Mouse (Mus musculus) hindbrain, embryonic 12.5 days (tissue): ENCODE measurements around the gene Nxph1. TPM values are rescaled to one million over a fixed set of nuclear protein-coding genes. Genes with fewer than 3 reads are reported as not detected.

Experiments used
- ATAC-seq: fragments of 200-750 bp; cut with Nextera tagmentation; 2 replicates; pipeline ENCODE4 v1.8.0; 2017; ENCODE audit warnings: moderate TSS enrichment; ENCODE audit not compliant: low FRiP score
- H3K27ac ChIP-seq: fragments of 300-500 bp; sonication (generic); 2 replicates; pipeline ENCODE4 v1.5.1; 2016; ENCODE audit warnings: mild to moderate bottlenecking
- H3K27me3 ChIP-seq: fragments of 300-500 bp; sonication (generic); 2 replicates; pipeline ENCODE4 v1.6.1; 2016; ENCODE audit warnings: mild to moderate bottlenecking
- H3K36me3 ChIP-seq: fragments of 300-500 bp; sonication (generic); 2 replicates; pipeline ENCODE4 v1.6.1; 2016; ENCODE audit warnings: mild to moderate bottlenecking
- H3K4me1 ChIP-seq: fragments of 300-500 bp; sonication (generic); 2 replicates; pipeline ENCODE4 v1.6.1; 2016
- H3K4me2 ChIP-seq: fragments of 300-500 bp; sonication (generic); replicated peaks from 2 replicates; pipeline ENCODE4 v1.6.1; 2016; ENCODE audit warnings: mild to moderate bottlenecking
- H3K4me3 ChIP-seq: fragments of 300-500 bp; sonication (generic); 2 replicates; pipeline ENCODE4 v1.5.1; 2016; ENCODE audit warnings: mild to moderate bottlenecking
- H3K9ac ChIP-seq: fragments of 300-500 bp; sonication (generic); 2 replicates; pipeline ENCODE4 v1.6.1; 2016; ENCODE audit warnings: mild to moderate bottlenecking, moderate library complexity
- H3K9me3 ChIP-seq: fragments of 300-500 bp; sonication (generic); replicated peaks from 2 replicates; pipeline ENCODE4 v1.6.1; 2016; ENCODE audit warnings: mild to moderate bottlenecking
- WGBS: fragments of 180-500 bp; shearing (Covaris S2); methylation state at CpG from one replicate; pipeline ENCODE4 v1.1.7; 2016; 5-methylcytosine and 5-hydroxymethylcytosine counted together
- polyA plus RNA-seq: library from polyadenylated mRNA; unstranded; fragments of >200 nt; fragmentation: Nextera tagmentation; extraction: Ambion mirVana; gene quantifications from 2 replicates; pipeline ENCODE4 v1.2.1, GENCODE M21; 2016

Nxph1 gene
- polyA plus RNA-seq, 1 experiment from 2014 or later = 22.5 TPM

- Histone ChIP-seq H3K4me3 (no peak overlapping the region), H3K36me3 (no peaks in the 10 kb centered on the region), H3K4me2 (no peak overlapping the region), H3K27me3 (no peaks in the 10 kb centered on the region), H3K9me3 (no peaks in the 10 kb centered on the region), H3K9ac (no peak overlapping the region), H3K4me1 (peaks cover 3% of the 10 kb centered on the region; the same call in 1 of the 2 replicates), H3K27ac (no peak overlapping the region)
- 66% methylated on average over 12 of the region's 12 CpGs for WGBS
- ATAC-seq = no peak
Observed at GRCm38 (mm10) chr6:8996301-8996943, 48.2 kb downstream of the Nxph1 start.

GRCm38 (mm10) chr6:8997326-8997725, 49.1 kb downstream of the Nxph1 start:
- H3K4me2 ChIP-seq = no peak overlapping the region
- H3K27ac ChIP-seq = no peak overlapping the region
- no peak overlapping the region for H3K4me3 ChIP-seq
- peaks cover 3% of the 10 kb centered on the region; the same call in 1 of the 2 replicates for H3K4me1 ChIP-seq
- H3K36me3 ChIP-seq = no peaks in the 10 kb centered on the region
- no peaks in the 10 kb centered on the region for H3K27me3 ChIP-seq
- ATAC-seq = no peak
- H3K9me3 ChIP-seq = no peaks in the 10 kb centered on the region
- H3K9ac ChIP-seq = no peak overlapping the region
- WGBS = 84% methylated on average over 2 of the region's 2 CpGs

GRCm38 (mm10) chr6:9002686-9003085, 54.5 kb downstream of the Nxph1 start:
- no peak overlapping the region for H3K9ac ChIP-seq
- no peaks in the 10 kb centered on the region for H3K27me3 ChIP-seq
- H3K27ac ChIP-seq = no peak overlapping the region
- H3K9me3 ChIP-seq = no peaks in the 10 kb centered on the region
- no peak overlapping the region for H3K4me3 ChIP-seq
- WGBS = 49% methylated on average over 3 of the region's 3 CpGs
- no peaks in the 10 kb centered on the region for H3K4me1 ChIP-seq
- H3K36me3 ChIP-seq = no peaks in the 10 kb centered on the region
- H3K4me2 ChIP-seq = no peak overlapping the region
- no peak for ATAC-seq

- Histone ChIP-seq H3K36me3 (no peaks in the 10 kb centered on the region), H3K4me3 (no peak overlapping the region), H3K4me2 (no peak overlapping the region), H3K27me3 (no peaks in the 10 kb centered on the region), H3K27ac (no peak overlapping the region), H3K4me1 (no peaks in the 10 kb centered on the region), H3K9ac (no peak overlapping the region), H3K9me3 (no peaks in the 10 kb centered on the region)
- ATAC-seq = no peak
- WGBS = 93% methylated on average over 1 of the region's 1 CpGs
Observed at GRCm38 (mm10) chr6:9026631-9027030, 78.4 kb downstream of the Nxph1 start.

DNA sequence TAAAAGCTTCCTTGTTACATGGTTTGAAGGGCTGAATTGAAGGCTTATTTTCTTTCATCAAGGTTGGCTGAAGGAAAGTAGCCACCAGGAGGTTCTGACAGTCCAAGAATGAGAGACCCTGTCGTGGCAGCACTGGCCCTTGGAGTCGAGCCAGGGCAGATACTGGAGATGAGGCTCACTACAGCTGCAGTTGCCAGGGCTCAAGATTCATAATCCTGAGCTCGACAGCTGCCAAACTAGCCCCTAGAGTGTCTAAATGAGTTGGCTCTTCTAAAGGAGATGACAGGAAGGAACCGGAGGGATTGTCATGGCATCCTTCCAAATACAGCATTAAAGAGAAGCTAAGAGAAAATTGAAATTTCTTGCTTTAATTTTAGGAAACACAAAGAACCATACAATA, 78.9 kb downstream of the Nxph1 start:
- H3K27ac ChIP-seq = no peak overlapping the region
- ATAC-seq = no peak
- no peaks in the 10 kb centered on the region for H3K36me3 ChIP-seq
- no peaks in the 10 kb centered on the region for H3K9me3 ChIP-seq
- H3K4me3 ChIP-seq = no peak overlapping the region
- H3K4me1 ChIP-seq = no peaks in the 10 kb centered on the region
- no peaks in the 10 kb centered on the region for H3K27me3 ChIP-seq
- no peak overlapping the region for H3K9ac ChIP-seq
- no peak overlapping the region for H3K4me2 ChIP-seq
- 58% methylated on average over 4 of the region's 4 CpGs for WGBS

DNA sequence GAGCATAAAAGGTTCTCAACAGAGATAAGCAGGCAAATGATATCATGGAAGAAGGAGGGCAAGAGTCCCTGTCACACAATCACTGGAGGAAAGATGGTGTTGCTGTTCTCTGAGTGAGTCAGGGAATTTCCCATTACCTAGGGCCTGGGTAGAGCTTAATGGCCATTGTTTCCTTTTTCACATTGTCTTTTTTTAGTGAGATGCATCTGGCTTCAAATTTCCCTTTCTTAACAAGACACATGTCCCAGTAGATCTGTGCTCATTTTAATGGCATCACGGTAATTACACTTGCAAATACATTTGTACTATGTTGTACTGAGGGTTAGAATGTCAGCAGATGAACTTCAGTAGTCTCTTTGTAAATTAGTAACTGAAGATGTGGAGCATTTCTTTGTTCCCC, 80.3 kb downstream of the Nxph1 start:
- no peak overlapping the region for H3K27ac ChIP-seq
- no peaks in the 10 kb centered on the region for H3K36me3 ChIP-seq
- no peaks in the 10 kb centered on the region for H3K9me3 ChIP-seq
- no peak for ATAC-seq
- no peak overlapping the region for H3K9ac ChIP-seq
- H3K4me1 ChIP-seq = no peaks in the 10 kb centered on the region
- no peaks in the 10 kb centered on the region for H3K27me3 ChIP-seq
- no peak overlapping the region for H3K4me3 ChIP-seq
- H3K4me2 ChIP-seq = no peak overlapping the region
- 93% methylated on average over 1 of the region's 1 CpGs for WGBS

GRCm38 (mm10) chr6:9039286-9039685, 91.1 kb downstream of the Nxph1 start:
- no peak overlapping the region for H3K4me3 ChIP-seq
- 100% methylated on average over 1 of the region's 1 CpGs for WGBS

GRCm38 (mm10) chr6:9040991-9041390, 92.8 kb downstream of the Nxph1 start:
- no peak overlapping the region for H3K4me2 ChIP-seq
- no peaks in the 10 kb centered on the region for H3K27me3 ChIP-seq
- WGBS = 92% methylated on average over 3 of the region's 3 CpGs
- ATAC-seq = no peak
- H3K27ac ChIP-seq = no peak overlapping the region
- H3K4me1 ChIP-seq = no peaks in the 10 kb centered on the region
- H3K36me3 ChIP-seq = no peaks in the 10 kb centered on the region
- H3K9ac ChIP-seq = no peak overlapping the region
- no peaks in the 10 kb centered on the region for H3K9me3 ChIP-seq
- no peak overlapping the region for H3K4me3 ChIP-seq

More at GRCm38 (mm10) chr6:9039286-9039685, 91.1 kb downstream of the Nxph1 start:
- Histone ChIP-seq H3K9me3 (no peaks in the 10 kb centered on the region), H3K36me3 (no peaks in the 10 kb centered on the region), H3K9ac (no peak overlapping the region), H3K4me1 (no peaks in the 10 kb centered on the region), H3K4me2 (no peak overlapping the region), H3K27me3 (no peaks in the 10 kb centered on the region), H3K27ac (no peak overlapping the region)
- ATAC-seq = no peak

GRCm38 (mm10) chr6:9042391-9042790, 94.2 kb downstream of the Nxph1 start:
- no peak overlapping the region for H3K27ac ChIP-seq
- no peaks in the 10 kb centered on the region for H3K4me1 ChIP-seq
- H3K9ac ChIP-seq = no peak overlapping the region
- H3K4me2 ChIP-seq = no peak overlapping the region
- no peak overlapping the region for H3K4me3 ChIP-seq
- no peak for ATAC-seq
- 22% methylated on average over 1 of the region's 1 CpGs for WGBS
- no peaks in the 10 kb centered on the region for H3K27me3 ChIP-seq
- no peaks in the 10 kb centered on the region for H3K36me3 ChIP-seq
- H3K9me3 ChIP-seq = no peaks in the 10 kb centered on the region

- Histone ChIP-seq H3K27ac (no peak overlapping the region), H3K9ac (no peak overlapping the region), H3K9me3 (no peaks in the 10 kb centered on the region), H3K36me3 (no peaks in the 10 kb centered on the region), H3K27me3 (no peaks in the 10 kb centered on the region), H3K4me1 (no peaks in the 10 kb centered on the region), H3K4me3 (no peak overlapping the region), H3K4me2 (no peak overlapping the region)
- ATAC-seq = no peak
- WGBS = 40% methylated on average over 2 of the region's 2 CpGs
Observed at GRCm38 (mm10) chr6:9046815-9047214, 98.6 kb downstream of the Nxph1 start.

DNA sequence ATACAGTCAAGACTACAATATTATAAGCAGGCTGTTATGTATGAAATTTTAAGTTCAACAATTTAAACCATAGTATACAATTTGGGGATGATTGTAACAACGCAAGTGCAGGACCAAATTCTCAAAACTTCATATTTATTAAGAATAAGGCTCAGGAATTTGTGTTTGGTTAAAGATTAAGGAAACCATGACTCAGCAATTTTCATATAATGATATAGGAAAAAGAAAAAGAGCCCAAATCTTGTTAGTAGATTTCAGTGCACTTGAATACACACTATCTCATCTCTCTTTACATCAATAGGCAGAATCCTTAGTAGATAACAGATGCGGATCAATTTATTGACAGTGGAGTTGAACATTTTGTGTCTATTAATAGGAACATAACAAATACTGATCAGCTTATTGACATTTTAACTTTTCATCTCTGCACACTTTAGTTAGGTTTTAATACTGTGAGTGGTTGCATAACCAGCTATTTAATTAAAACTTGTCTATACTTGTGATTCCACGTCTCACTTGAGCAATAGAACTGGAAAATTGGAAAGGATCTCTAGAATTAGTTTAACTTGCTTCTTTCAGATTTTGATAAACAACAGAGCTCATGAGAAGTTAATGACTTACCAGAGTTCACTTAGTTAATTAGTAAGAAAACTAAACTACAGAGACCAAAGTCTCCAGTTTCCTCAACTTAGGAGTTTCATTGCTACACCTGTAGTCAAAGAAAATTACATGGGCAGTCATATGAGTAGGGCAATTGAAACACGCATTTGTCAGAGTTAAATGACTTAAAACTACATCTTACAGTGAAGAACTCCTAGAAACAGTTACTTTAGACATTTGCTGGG, 113.3 kb downstream of the Nxph1 start:
- no peak overlapping the region for H3K4me3 ChIP-seq
- H3K27ac ChIP-seq = no peak overlapping the region
- H3K9me3 ChIP-seq = no peaks in the 10 kb centered on the region
- H3K4me2 ChIP-seq = no peak overlapping the region
- WGBS = 94% methylated on average over 4 of the region's 4 CpGs
- H3K9ac ChIP-seq = no peak overlapping the region
- no peaks in the 10 kb centered on the region for H3K36me3 ChIP-seq
- no peak for ATAC-seq
- no peaks in the 10 kb centered on the region for H3K27me3 ChIP-seq
- H3K4me1 ChIP-seq = no peaks in the 10 kb centered on the region

DNA sequence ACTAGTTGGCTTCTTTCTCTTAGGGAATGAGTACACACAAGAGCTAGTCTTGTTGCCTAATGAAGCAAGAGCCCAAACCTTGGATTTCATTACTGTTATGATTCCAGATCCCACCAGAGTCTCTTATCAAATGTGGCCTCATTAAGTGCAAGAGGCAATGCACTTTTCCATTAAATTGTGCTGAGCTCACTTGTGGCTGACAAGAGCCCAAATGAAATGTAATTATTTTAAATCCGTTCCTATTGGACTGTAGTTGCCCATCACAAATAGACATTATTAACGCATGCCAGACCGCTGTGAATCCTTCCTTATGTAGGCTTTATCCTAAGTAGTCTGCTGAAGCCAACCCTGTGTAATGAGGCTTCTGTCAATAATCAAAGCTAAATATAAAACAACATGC, 118.2 kb downstream of the Nxph1 start:
- no peak for ATAC-seq
- Histone ChIP-seq H3K36me3 (no peaks in the 10 kb centered on the region), H3K27me3 (no peaks in the 10 kb centered on the region), H3K9me3 (no peaks in the 10 kb centered on the region), H3K9ac (no peak overlapping the region), H3K27ac (no peak overlapping the region), H3K4me1 (0 out of 2 replicates have a peak, but pooled peaks cover 3% of the 10 kb centered on the region), H3K4me3 (no peak overlapping the region), H3K4me2 (no peak overlapping the region)
- WGBS = 59% methylated on average over 3 of the region's 3 CpGs

DNA sequence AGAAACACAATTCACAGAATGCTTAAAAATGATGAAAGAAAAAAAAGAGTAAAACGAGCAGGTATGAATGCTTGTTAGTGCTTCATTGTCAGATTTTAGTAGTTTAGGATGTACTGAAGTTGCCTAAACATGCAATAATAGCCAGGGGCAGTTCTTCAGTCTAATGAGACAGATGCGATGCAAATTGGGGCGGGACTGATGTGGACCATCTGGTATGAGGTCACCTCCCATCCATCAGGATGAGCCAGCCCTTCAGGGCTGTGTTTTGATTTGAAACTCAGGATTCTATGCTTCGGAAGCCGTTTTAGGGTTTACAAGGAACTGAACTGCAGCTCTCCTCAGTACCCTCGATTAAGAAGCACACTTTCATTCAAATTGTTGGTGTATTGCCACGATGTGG, 121.7 kb downstream of the Nxph1 start:
- no peaks in the 10 kb centered on the region for H3K9me3 ChIP-seq
- 59% methylated on average over 7 of the region's 7 CpGs for WGBS
- H3K27ac ChIP-seq = no peak overlapping the region
- H3K27me3 ChIP-seq = no peaks in the 10 kb centered on the region
- H3K9ac ChIP-seq = no peak overlapping the region
- H3K36me3 ChIP-seq = no peaks in the 10 kb centered on the region
- H3K4me1 ChIP-seq = 0 out of 2 replicates have a peak, but pooled peaks cover 3% of the 10 kb centered on the region
- no peak for ATAC-seq
- no peak overlapping the region for H3K4me3 ChIP-seq
- no peak overlapping the region for H3K4me2 ChIP-seq
